Mouse (Mus musculus) naive thymus-derived CD4-positive, alpha-beta T cell, adult 5 months (primary cell): ENCODE measurements around the gene Gnai1. TPM values are rescaled to one million over a fixed set of nuclear protein-coding genes. Genes with fewer than 3 reads are reported as not detected.

Experiments
- polyA plus RNA-seq: library from polyadenylated mRNA; unstranded; fragments of 100-300 nt; shearing (Covaris generic); gene quantifications from one replicate; pipeline ENCODE4 v1.2.1, GENCODE M21; 2017

Gene Gnai1
- polyA plus RNA-seq: not detected

DNA sequence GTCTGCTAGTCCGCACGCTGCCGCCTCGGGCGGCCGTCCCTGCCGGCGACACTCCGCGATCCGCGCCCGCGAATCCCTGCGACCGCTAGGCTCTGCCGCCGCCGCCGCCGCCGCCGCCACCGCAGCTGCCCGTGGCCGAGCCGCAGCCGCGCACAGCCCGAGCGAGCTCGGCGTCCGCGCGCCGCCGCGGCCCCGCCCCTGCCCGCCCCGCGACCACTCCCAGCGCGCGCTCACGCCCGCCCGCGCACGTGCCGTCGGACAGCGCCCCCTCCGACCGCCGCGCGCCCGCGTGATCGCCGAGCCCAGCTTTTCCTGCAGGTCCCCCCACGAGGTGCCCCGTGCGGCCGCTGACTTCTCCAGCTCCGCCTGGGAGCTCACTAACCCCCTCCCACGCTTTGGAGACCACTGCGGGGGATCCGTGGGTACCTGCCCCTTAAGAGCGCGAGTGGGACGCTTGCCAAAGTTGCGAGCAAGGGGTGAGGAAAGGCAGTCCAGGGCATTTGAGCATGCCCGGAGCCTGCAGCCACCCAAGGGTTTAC, at the start of gene Gnai1:
Gnai1 (minus strand) TSS at position 75 of the 539 bp plus-strand sequence.

